Mouse (Mus musculus) E14TG2a.4 (cell line): ENCODE measurements around the gene Cpm.

Experiments
- CTCF ChIP-seq: conservative IDR thresholded peaks from 2 replicates; pipeline ENCODE4 v1.5.1; 2014; ENCODE audit warnings: low read length
- NANOG ChIP-seq: IDR thresholded peaks from 2 replicates; pipeline ENCODE4 v1.6.1; 2014; ENCODE audit warnings: borderline replicate concordance, low read length, mixed read lengths

DNA sequence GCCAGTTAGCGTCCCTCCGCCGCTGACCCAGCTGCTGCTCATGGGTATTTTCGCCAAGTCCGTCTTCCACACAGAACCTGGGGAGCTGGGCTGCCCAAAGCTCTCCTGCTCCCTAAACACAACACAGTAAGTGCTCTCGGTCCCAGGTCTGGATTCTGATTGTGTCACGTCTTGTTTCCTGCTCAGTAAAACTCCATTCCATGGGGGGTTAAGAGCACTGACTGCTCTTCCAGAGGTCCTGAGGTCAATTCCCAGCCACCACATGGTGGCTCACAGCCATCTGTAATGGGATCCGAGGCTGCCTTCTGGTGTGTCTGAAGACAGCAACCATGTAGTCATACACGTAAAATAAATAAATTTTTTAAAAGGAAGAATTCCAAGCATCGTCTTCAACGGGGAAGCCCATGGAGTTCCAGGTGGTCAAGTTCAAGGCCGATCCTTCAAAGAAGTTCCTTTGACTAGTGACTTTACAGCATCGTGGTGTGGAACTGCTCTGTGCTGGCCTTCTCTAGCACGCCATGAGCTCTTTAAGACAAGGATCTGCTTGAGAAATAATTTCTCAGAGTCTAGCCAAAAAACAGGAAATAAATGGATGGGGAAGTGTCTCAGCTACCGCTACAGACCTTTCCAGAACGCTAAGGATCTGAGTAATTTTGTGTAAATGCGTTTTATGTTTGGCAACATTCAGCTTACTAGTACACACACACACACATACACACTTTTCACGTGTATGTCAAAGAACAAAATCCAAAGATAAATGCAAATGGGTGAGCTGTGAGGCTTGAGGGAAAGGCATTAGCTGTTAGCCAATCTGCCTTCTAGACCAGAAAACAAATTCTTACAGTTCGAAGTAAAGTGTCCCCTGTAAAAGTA lies 55.2 kb downstream of the Cpm start:
- TF ChIP-seq CTCF (no peak), NANOG (no peak)
